Mouse (Mus musculus): ENCODE data around the gene Cacna1i. TPM values are rescaled to one million over a fixed set of nuclear protein-coding genes. Genes with fewer than 3 reads are reported as not detected.

The Cacna1i gene
- polyA plus RNA-seq, 1 experiment from 2014 or later = not detected

DNA sequence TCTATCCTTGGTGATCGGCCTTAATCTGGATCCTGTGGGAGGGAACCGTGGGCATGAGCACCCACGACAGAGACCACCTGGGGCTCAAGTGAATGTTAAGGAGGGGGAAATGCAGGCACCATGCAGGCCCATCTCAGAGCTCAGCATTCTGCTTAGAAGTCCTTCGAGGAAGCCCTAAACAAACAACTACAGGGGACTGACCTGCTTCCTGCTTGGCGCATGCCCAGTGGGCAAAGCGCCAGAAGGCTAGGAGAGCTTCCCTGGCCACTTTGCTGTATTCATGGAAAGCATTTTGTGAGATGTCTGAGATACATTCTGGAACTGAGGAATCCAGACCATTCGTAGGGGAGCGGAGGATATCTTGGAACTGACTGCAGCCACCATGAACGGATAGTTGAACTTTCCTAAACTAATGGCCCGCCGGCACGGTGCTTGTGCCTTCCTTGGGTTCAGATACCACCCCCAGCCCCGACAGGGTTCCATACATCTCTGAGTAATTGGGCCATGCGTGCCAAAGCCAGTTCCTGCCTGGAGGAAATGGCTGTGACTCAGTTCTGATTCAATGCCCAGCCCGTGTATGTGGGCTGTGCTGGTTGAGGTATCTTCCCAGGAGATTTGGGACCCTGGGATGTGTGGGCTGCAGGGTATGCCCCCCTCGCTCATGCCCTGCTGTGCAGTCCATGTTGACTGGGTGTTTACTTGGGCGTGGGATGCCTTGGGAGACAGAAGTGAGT is 127.1 kb downstream of the Cacna1i start:
- ATAC-seq (ENCODE audit: insufficient number of reproducible peaks, insufficient read depth, low FRiP score, low read depth) = 0 out of 2 replicates have a peak, but pooled peaks have one; percentile 36

DNA sequence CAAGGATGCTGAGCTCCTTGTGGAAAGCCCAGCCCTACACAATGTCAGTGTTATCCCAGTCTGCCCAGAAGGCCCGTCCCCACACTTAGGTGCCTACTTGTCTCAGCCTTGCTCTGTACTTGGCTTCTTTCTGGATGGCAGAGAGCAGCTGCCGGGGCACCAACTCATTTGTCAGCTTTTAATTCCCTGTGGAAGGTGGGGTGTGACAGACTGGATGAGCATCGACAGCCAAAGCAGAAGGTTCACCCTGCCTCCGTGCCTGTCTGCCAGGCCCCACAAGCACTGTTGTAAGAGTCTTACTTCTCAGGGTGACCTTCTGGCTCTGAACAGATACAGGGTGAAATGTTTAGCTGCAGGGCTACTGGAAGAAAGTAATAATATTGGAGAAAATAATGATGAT is 128.1 kb downstream of the Cacna1i start:
- ATAC-seq (ENCODE audit: insufficient number of reproducible peaks, insufficient read depth, low FRiP score, low read depth) = no peak

More for the DNA sequence above, 127.1 kb downstream of the Cacna1i start:
- Histone ChIP-seq H3K4me2 (ENCODE audit: low read length) (no peak overlapping the region), H3K9ac (ENCODE audit: low read length) (no peak overlapping the region), H3K27ac (replicated peaks in 1 of 2; ENCODE audit: control insufficient read depth in 1 of 2, insufficient read depth in 1 of 2, low read depth in 2 of 2, low read length in 2 of 2) (no peak overlapping the region), H3K27me3 (ENCODE audit: control insufficient read depth, insufficient read depth, low read length) (peaks cover 7% of the 10 kb centered on the region; the same call in 1 of the 2 replicates), H3K9me3 (ENCODE audit: control insufficient read depth, low read length) (no peaks in the 10 kb centered on the region), H3K36me3 (ENCODE audit: control insufficient read depth, insufficient read depth, low read length) (no peaks in the 10 kb centered on the region), H3K4me1 (ENCODE audit: control insufficient read depth in 2 of 2, insufficient read depth in 2 of 2, low read length in 2 of 2) (peaks cover 9 to 10% of the 10 kb centered on the region in 2 experiments), H3K4me3 (ENCODE audit: control insufficient read depth in 1 of 2, insufficient read depth in 1 of 2, low read depth in 1 of 2, low read length in 2 of 2) (no peak overlapping the region)
- 67% methylated on average over 17 of the region's 17 CpGs for WGBS

DNA sequence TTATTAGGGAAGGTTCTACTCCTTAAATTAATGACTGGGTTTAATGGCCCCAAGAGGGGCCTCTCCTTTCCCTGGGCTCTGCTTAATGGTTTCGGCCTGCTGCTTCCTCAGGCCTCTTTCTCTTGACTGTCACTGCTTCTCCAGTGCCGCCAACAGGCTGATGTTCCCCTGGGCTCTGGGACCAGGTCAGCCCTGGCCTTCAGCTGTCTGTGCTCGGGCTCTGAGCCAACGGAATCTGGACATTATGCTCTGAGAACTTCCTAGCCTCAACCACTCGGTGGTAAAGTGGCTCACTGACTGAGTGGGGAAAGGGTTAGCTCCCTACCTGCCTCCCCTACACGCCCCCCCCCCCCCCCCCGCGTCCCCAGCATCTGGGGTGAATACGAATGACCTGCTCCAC is 130.0 kb downstream of the Cacna1i start:
- 71% methylated on average over 6 of the region's 9 CpGs for WGBS
- Histone ChIP-seq H3K4me2 (ENCODE audit: low read length) (no peak overlapping the region), H3K9ac (ENCODE audit: low read length) (no peak overlapping the region), H3K27me3 (ENCODE audit: control insufficient read depth, insufficient read depth, low read length) (peaks cover 7% of the 10 kb centered on the region; the same call in 1 of the 2 replicates), H3K4me1 (ENCODE audit: control insufficient read depth in 2 of 2, insufficient read depth in 2 of 2, low read length in 2 of 2) (peaks cover 9% of the 10 kb centered on the region in 2 experiments), H3K9me3 (ENCODE audit: control insufficient read depth, low read length) (no peaks in the 10 kb centered on the region), H3K4me3 (ENCODE audit: control insufficient read depth in 1 of 2, insufficient read depth in 1 of 2, low read depth in 1 of 2, low read length in 2 of 2) (no peak overlapping the region), H3K27ac (replicated peaks in 1 of 2; ENCODE audit: control insufficient read depth in 1 of 2, insufficient read depth in 1 of 2, low read depth in 2 of 2, low read length in 2 of 2) (no peak overlapping the region), H3K36me3 (ENCODE audit: control insufficient read depth, insufficient read depth, low read length) (no peaks in the 10 kb centered on the region)
- no peak for ATAC-seq (ENCODE audit: insufficient number of reproducible peaks, insufficient read depth, low FRiP score, low read depth)

More for the DNA sequence above, 128.1 kb downstream of the Cacna1i start:
- Histone ChIP-seq H3K27me3 (ENCODE audit: control insufficient read depth, insufficient read depth, low read length) (peaks cover 7% of the 10 kb centered on the region; the same call in 1 of the 2 replicates), H3K9me3 (ENCODE audit: control insufficient read depth, low read length) (no peaks in the 10 kb centered on the region), H3K4me1 (ENCODE audit: control insufficient read depth in 2 of 2, insufficient read depth in 2 of 2, low read length in 2 of 2) (peaks cover 9% of the 10 kb centered on the region in 2 experiments), H3K36me3 (ENCODE audit: control insufficient read depth, insufficient read depth, low read length) (no peaks in the 10 kb centered on the region), H3K4me2 (ENCODE audit: low read length) (no peak overlapping the region), H3K27ac (replicated peaks in 1 of 2; ENCODE audit: control insufficient read depth in 1 of 2, insufficient read depth in 1 of 2, low read depth in 2 of 2, low read length in 2 of 2) (no peak overlapping the region), H3K4me3 (ENCODE audit: control insufficient read depth in 1 of 2, insufficient read depth in 1 of 2, low read depth in 1 of 2, low read length in 2 of 2) (no peak overlapping the region), H3K9ac (ENCODE audit: low read length) (no peak overlapping the region)
- WGBS = 70% methylated on average over 4 of the region's 4 CpGs

DNA sequence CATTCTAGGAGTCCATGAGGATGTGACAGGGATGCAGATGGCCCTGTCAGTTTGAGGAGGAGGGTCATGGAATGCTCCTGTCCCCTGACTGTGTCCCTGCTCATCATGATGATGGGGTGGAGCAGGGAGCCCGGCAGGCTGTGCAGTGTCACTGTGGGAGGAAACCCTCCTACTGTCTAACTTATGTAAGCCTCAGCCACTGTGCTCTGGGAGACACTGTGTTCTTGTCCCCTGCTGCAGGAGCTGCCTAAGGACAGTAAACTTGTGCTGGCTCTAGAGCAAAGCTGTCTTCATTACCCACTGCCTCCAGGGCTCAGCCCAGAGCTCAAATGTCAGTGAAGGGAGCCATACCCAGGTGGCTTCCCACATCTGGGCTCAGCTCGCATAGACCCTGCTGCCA is 131.1 kb downstream of the Cacna1i start:
- Histone ChIP-seq H3K27ac (replicated peaks in 1 of 2; ENCODE audit: control insufficient read depth in 1 of 2, insufficient read depth in 1 of 2, low read depth in 2 of 2, low read length in 2 of 2) (no peak overlapping the region), H3K4me2 (ENCODE audit: low read length) (no peak overlapping the region), H3K36me3 (ENCODE audit: control insufficient read depth, insufficient read depth, low read length) (no peaks in the 10 kb centered on the region), H3K9me3 (ENCODE audit: control insufficient read depth, low read length) (no peaks in the 10 kb centered on the region), H3K9ac (ENCODE audit: low read length) (no peak overlapping the region), H3K4me1 (ENCODE audit: control insufficient read depth in 2 of 2, insufficient read depth in 2 of 2, low read length in 2 of 2) (peaks cover 9% of the 10 kb centered on the region in 2 experiments), H3K27me3 (ENCODE audit: control insufficient read depth, insufficient read depth, low read length) (peaks cover 7% of the 10 kb centered on the region; the same call in 1 of the 2 replicates), H3K4me3 (ENCODE audit: control insufficient read depth in 1 of 2, insufficient read depth in 1 of 2, low read depth in 1 of 2, low read length in 2 of 2) (no peak overlapping the region)
- WGBS = 64% methylated on average over 2 of the region's 2 CpGs
- ATAC-seq (ENCODE audit: insufficient number of reproducible peaks, insufficient read depth, low FRiP score, low read depth) = no peak

DNA sequence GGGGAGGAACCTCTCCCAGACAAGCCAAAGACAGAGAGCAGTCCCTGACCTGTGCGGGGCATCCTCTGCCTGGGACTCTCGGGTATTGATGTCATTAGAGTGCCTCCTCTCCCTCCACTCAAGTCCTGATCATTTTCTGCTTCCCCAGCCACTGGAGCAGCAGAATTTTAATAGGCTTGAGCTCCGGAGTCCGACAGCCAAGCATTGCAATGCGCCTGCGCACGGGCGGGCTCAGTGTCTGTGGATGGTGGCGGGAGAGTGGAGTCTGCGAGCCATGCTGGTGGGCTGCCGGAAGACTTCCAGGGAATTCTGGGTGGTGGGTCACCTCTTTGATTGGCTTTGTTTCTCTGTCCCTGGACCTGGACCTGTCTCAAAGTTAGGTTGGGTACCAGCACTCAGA is 143.3 kb downstream of the Cacna1i start:
- WGBS = 80% methylated on average over 11 of the region's 11 CpGs

DNA sequence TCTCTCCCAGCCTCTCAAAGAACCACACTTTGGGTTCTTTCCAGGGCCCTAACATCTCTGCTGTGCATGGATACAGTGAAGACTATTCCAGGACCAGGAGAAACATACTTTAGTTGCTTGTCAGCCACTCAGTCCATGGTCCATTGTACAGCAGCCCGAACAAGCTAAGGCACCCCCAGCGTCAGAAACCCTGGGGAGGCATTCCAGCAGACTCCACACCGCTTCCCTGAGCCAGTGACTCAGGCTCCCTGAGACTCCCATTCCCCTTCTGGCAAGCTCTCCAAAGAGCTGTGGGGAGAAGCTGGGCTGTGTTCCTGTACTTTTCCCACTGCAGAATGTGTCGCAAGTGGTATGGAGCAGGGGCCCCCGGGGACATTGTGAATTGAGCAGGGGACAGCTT is 149.9 kb downstream of the Cacna1i start:
- no peak for ATAC-seq (ENCODE audit: insufficient number of reproducible peaks, insufficient read depth, low FRiP score, low read depth)
- no peaks in the 10 kb centered on the region for H3K9me3 ChIP-seq (ENCODE audit: control insufficient read depth, low read length)
- peaks cover 18% of the 10 kb centered on the region for H3K27me3 ChIP-seq (ENCODE audit: control insufficient read depth, insufficient read depth, low read length)
- no peak overlapping the region for H3K4me2 ChIP-seq (ENCODE audit: low read length)
- 50% methylated on average over 5 of the region's 5 CpGs for WGBS
- H3K27ac ChIP-seq (replicated peaks in 1 of 2; ENCODE audit: control insufficient read depth in 1 of 2, insufficient read depth in 1 of 2, low read depth in 2 of 2, low read length in 2 of 2) = no peak overlapping the region
- no peak overlapping the region for H3K9ac ChIP-seq (ENCODE audit: low read length)
- H3K4me3 ChIP-seq (ENCODE audit: control insufficient read depth in 1 of 2, insufficient read depth in 1 of 2, low read depth in 1 of 2, low read length in 2 of 2) = no peak overlapping the region
- H3K36me3 ChIP-seq (ENCODE audit: control insufficient read depth, insufficient read depth, low read length) = no peaks in the 10 kb centered on the region
- H3K4me1 ChIP-seq (ENCODE audit: control insufficient read depth in 2 of 2, insufficient read depth in 2 of 2, low read length in 2 of 2) = no peaks in the 10 kb centered on the region; a peak in 2 of 4 replicates

More for the DNA sequence above, 143.3 kb downstream of the Cacna1i start:
- Histone ChIP-seq H3K4me1 (ENCODE audit: control insufficient read depth in 2 of 2, insufficient read depth in 2 of 2, low read length in 2 of 2) (no peaks in the 10 kb centered on the region), H3K4me2 (ENCODE audit: low read length) (no peak overlapping the region), H3K9me3 (ENCODE audit: control insufficient read depth, low read length) (no peaks in the 10 kb centered on the region), H3K27me3 (ENCODE audit: control insufficient read depth, insufficient read depth, low read length) (peaks cover 13% of the 10 kb centered on the region), H3K27ac (replicated peaks in 1 of 2; ENCODE audit: control insufficient read depth in 1 of 2, insufficient read depth in 1 of 2, low read depth in 2 of 2, low read length in 2 of 2) (no peak overlapping the region), H3K36me3 (ENCODE audit: control insufficient read depth, insufficient read depth, low read length) (no peaks in the 10 kb centered on the region), H3K4me3 (ENCODE audit: control insufficient read depth in 1 of 2, insufficient read depth in 1 of 2, low read depth in 1 of 2, low read length in 2 of 2) (no peak overlapping the region), H3K9ac (ENCODE audit: low read length) (no peak overlapping the region)
- ATAC-seq (ENCODE audit: insufficient number of reproducible peaks, insufficient read depth, low FRiP score, low read depth) = no peak

DNA sequence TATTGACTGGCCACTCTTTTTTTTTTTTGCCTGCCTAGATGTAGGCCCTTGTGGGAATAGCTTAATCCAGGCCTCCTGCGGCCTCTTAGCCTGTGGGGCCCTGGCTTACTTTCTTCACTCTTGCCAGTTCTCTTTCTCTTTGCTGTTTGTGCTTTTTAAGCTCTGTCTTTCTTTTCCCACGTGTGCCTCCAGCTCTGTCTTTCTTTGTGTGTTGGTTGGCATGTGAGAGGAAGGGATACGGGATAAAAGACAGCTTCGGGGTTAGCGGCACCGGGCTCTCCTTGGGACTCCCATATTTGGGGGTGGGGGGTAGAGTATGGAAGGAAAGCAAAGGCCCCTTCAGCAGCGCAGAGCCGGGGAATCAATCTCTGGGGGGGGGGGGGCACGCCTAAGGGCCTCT is 151.0 kb downstream of the Cacna1i start:
- Histone ChIP-seq H3K27me3 (ENCODE audit: control insufficient read depth, insufficient read depth, low read length) (peaks cover 17% of the 10 kb centered on the region; the same call in 1 of the 2 replicates), H3K4me1 (ENCODE audit: control insufficient read depth in 2 of 2, insufficient read depth in 2 of 2, low read length in 2 of 2) (no peaks in the 10 kb centered on the region; a peak in 2 of 4 replicates), H3K27ac (replicated peaks in 1 of 2; ENCODE audit: control insufficient read depth in 1 of 2, insufficient read depth in 1 of 2, low read depth in 2 of 2, low read length in 2 of 2) (no peak overlapping the region), H3K4me2 (ENCODE audit: low read length) (no peak overlapping the region), H3K4me3 (ENCODE audit: control insufficient read depth in 1 of 2, insufficient read depth in 1 of 2, low read depth in 1 of 2, low read length in 2 of 2) (no peak overlapping the region), H3K9ac (ENCODE audit: low read length) (no peak overlapping the region), H3K36me3 (ENCODE audit: control insufficient read depth, insufficient read depth, low read length) (no peaks in the 10 kb centered on the region), H3K9me3 (ENCODE audit: control insufficient read depth, low read length) (no peaks in the 10 kb centered on the region)
- no peak for ATAC-seq (ENCODE audit: insufficient number of reproducible peaks, insufficient read depth, low FRiP score, low read depth)
- WGBS = 81% methylated on average over 9 of the region's 9 CpGs

Measured in heart, embryonic 14.5 days (tissue).